Mouse (Mus musculus) left cerebral cortex, postnatal 36 days (tissue): Measurements from ENCODE around the gene Pde4d. TPM values are rescaled to one million over a fixed set of nuclear protein-coding genes. Genes with fewer than 3 reads are reported as not detected.

ENCODE experiments used
- DNase-seq, 2 experiments: peaks; one replicate each; pipeline ENCODE4 v3.0.0; 2021 to 2022; ENCODE audit warnings: low spot score in 2 of 2, mixed read lengths in 1 of 2
- intact Hi-C: fragments of 180-260 bp; cut with DNase I; formaldehyde crosslinking; loops from one replicate; pipeline ENCODE4 v1.15.1; 2025
- total RNA-seq, 2 experiments: library from RNA; stranded (reverse); gene quantifications; 2 replicates each; pipeline ENCODE4 v1.2.3; 2021

The Pde4d gene
- total RNA-seq, 2 experiments from 2014 or later = 110 to 119 TPM

GRCm38 (mm10) chr13:109605140-109605539 is 1155.4 kb downstream of the Pde4d start:
- no peak for DNase-seq
- intact Hi-C loops = loop anchor here (5.0 kb wide), 3 partner anchors 48 to 263 kb away; no protein-coding TSS in a partner anchor

- intact Hi-C loops = loop anchor here (5.0 kb wide), 3 partner anchors 52 to 267 kb away; no protein-coding TSS in a partner anchor
- no peak for DNase-seq
Measured at GRCm38 (mm10) chr13:109609106-109609804, 1159.5 kb downstream of the Pde4d start.

GRCm38 (mm10) chr13:109609805-109610187 is 1160.0 kb downstream of the Pde4d start:
- intact Hi-C loops = loop anchor here (5.0 to 10.0 kb wide), 4 partner anchors 52 to 295 kb away; no protein-coding TSS in a partner anchor
- peak; percentile 45 to 46 for DNase-seq

GRCm38 (mm10) chr13:109610772-109611171 is 1161.0 kb downstream of the Pde4d start:
- intact Hi-C loops = loop anchor here (10.0 kb wide), 1 partner anchor 294 kb away; no protein-coding TSS in a partner anchor
- no peak for DNase-seq

GRCm38 (mm10) chr13:109615213-109615784 is 1165.6 kb downstream of the Pde4d start:
- DNase-seq = no peak

GRCm38 (mm10) chr13:109615785-109616281 is 1166.1 kb downstream of the Pde4d start:
- no peak for DNase-seq
- intact Hi-C loops = loop anchor here (2.0 to 10.0 kb wide), 3 partner anchors 121 to 289 kb away; no protein-coding TSS in a partner anchor

More at GRCm38 (mm10) chr13:109615213-109615784, 1165.6 kb downstream of the Pde4d start:
- intact Hi-C loops = loop anchor here (5.0 to 10.0 kb wide), 2 partner anchors 142 to 290 kb away; no protein-coding TSS in a partner anchor

GRCm38 (mm10) chr13:109619158-109619657 is 1169.5 kb downstream of the Pde4d start:
- intact Hi-C loops = loop anchor here (5.0 to 10.0 kb wide), 2 partner anchors 138 to 286 kb away; no protein-coding TSS in a partner anchor
- DNase-seq = no peak

GRCm38 (mm10) chr13:109622207-109622606 is 1172.5 kb downstream of the Pde4d start:
- intact Hi-C loops = loop anchor here (10.0 kb wide), 1 partner anchor 63 kb away; no protein-coding TSS in a partner anchor
- DNase-seq = no peak

GRCm38 (mm10) chr13:109623201-109623600 is 1173.5 kb downstream of the Pde4d start:
- intact Hi-C loops = loop anchor here (10.0 kb wide), 1 partner anchor 62 kb away; no protein-coding TSS in a partner anchor
- no peak for DNase-seq

GRCm38 (mm10) chr13:109624772-109625349 is 1175.1 kb downstream of the Pde4d start:
- intact Hi-C loops = loop anchor here (10.0 kb wide), 1 partner anchor 60 kb away; no protein-coding TSS in a partner anchor

GRCm38 (mm10) chr13:109625466-109626129 is 1175.8 kb downstream of the Pde4d start:
- intact Hi-C loops = loop anchor here (10.0 kb wide), 1 partner anchor 59 kb away; no protein-coding TSS in a partner anchor
- DNase-seq = no peak

More at GRCm38 (mm10) chr13:109624772-109625349, 1175.1 kb downstream of the Pde4d start:
- no peak for DNase-seq

- DNase-seq = no peak
- intact Hi-C loops = loop anchor here (10.0 kb wide), 1 partner anchor 58 kb away; no protein-coding TSS in a partner anchor
Measured at GRCm38 (mm10) chr13:109627265-109627664, 1177.5 kb downstream of the Pde4d start.

- DNase-seq = no peak
- intact Hi-C loops = loop anchor here (10.0 kb wide), 1 partner anchor 56 kb away; no protein-coding TSS in a partner anchor
Measured at GRCm38 (mm10) chr13:109628606-109629005, 1178.9 kb downstream of the Pde4d start.

- intact Hi-C loops = loop anchor here (10.0 kb wide), 1 partner anchor 56 kb away; no protein-coding TSS in a partner anchor
Measured at GRCm38 (mm10) chr13:109629216-109629615, 1179.5 kb downstream of the Pde4d start.

GRCm38 (mm10) chr13:109631399-109632026 is 1181.8 kb downstream of the Pde4d start:
- intact Hi-C loops = no loop called here
- DNase-seq = no peak

More at GRCm38 (mm10) chr13:109629216-109629615, 1179.5 kb downstream of the Pde4d start:
- no peak for DNase-seq

- no peak for DNase-seq
- intact Hi-C loops = no loop called here
Measured at GRCm38 (mm10) chr13:109632387-109633036, 1182.8 kb downstream of the Pde4d start.

- intact Hi-C loops = no loop called here
- no peak for DNase-seq
Measured at GRCm38 (mm10) chr13:109633037-109633418, 1183.3 kb downstream of the Pde4d start.
